Mouse (Mus musculus) heart, embryonic 10.5 days (tissue): ENCODE results near the gene Fnbp4. TPM values are rescaled to one million over a fixed set of nuclear protein-coding genes. Genes with fewer than 3 reads are reported as not detected.
A peak's percentile ranks its signal among the peaks of the same experiment; 100 is the strongest.

Source experiments
- DNase-seq: peaks from one replicate; pipeline ENCODE4 v3.0.0-alpha.2; 2017; ENCODE audit warnings: low spot score
- H3K27ac ChIP-seq: fragments of 300-500 bp; sonication (generic); 2 replicates; pipeline ENCODE4 v1.5.1; 2016; ENCODE audit warnings: mild to moderate bottlenecking
- H3K27me3 ChIP-seq: fragments of 300-500 bp; sonication (generic); 2 replicates; pipeline ENCODE4 v1.6.1; 2016; ENCODE audit warnings: mild to moderate bottlenecking; ENCODE audit not compliant: poor library complexity, insufficient read depth, severe bottlenecking
- H3K36me3 ChIP-seq: fragments of 300-500 bp; sonication (generic); 2 replicates; pipeline ENCODE4 v1.6.1; 2016; ENCODE audit warnings: mild to moderate bottlenecking, moderate library complexity
- H3K4me1 ChIP-seq: fragments of 300-500 bp; sonication (generic); 2 replicates; pipeline ENCODE4 v1.6.1; 2016; ENCODE audit warnings: mild to moderate bottlenecking
- H3K4me3 ChIP-seq: fragments of 300-500 bp; sonication (generic); 2 replicates; pipeline ENCODE4 v1.5.1; 2016; ENCODE audit warnings: mild to moderate bottlenecking, moderate library complexity
- H3K9me3 ChIP-seq: fragments of 300-500 bp; sonication (generic); 2 replicates; pipeline ENCODE4 v1.6.1; 2016; ENCODE audit warnings: mild to moderate bottlenecking, moderate library complexity
- WGBS: fragments of 180-500 bp; shearing (Covaris S2); methylation state at CpG from one replicate; pipeline ENCODE4 v1.1.7; 2016; 5-methylcytosine and 5-hydroxymethylcytosine counted together
- polyA plus RNA-seq: library from polyadenylated mRNA; unstranded; fragments of >200 nt; fragmentation: Nextera tagmentation; extraction: Ambion mirVana; gene quantifications from 2 replicates; pipeline ENCODE4 v1.2.1, GENCODE M21; 2016

Gene Fnbp4
- polyA plus RNA-seq = 71.3 and 81.8 TPM in 2 replicates

DNA sequence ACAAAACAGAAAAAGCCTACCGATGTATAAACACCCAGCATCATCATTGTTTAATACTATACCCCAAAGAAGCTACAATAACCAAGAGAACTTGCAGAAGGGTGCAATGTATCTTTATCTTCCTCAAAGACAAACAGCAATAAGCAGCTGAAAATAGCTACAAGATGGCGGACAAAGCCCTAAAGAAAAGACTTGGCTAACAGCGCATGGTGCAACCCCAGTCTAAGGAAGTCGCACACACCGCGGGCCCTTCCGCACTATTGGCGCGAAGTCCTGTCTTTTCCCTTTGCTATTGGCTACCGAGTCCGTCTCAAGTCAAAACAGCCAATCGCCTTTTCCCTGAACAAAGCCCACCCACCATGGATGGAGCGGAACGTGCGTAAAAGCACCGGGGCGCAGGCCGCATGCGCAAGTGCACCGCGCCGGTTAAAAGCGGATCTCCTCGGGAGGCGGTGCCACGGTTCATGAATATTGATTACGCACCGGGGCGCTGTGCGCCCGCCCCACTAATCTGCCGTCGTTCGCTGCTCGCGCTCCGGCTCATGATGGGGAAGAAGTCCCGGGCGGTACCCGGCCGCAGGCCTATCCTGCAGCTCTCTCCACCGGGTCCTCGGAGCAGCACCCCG lies at the start of gene Fnbp4:
Gene Fnbp4 (plus strand): TSS at position 318 of the 626 bp plus-strand sequence.
- H3K27ac ChIP-seq = peak within 1 kb of the TSS; percentile 98
- H3K4me1 ChIP-seq = peaks cover 6% of the 10 kb centered on the region; the same call in 1 of the 2 replicates
- H3K36me3 ChIP-seq = peaks cover 26% of the 10 kb centered on the region
- peak within 1 kb of the TSS; percentile 93 for H3K4me3 ChIP-seq
- peak; percentile 99 for DNase-seq
- no peaks in the 10 kb centered on the region for H3K27me3 ChIP-seq
- H3K9me3 ChIP-seq = no peaks in the 10 kb centered on the region
- WGBS = under 1% methylated on average over 44 of the region's 44 CpGs

DNA sequence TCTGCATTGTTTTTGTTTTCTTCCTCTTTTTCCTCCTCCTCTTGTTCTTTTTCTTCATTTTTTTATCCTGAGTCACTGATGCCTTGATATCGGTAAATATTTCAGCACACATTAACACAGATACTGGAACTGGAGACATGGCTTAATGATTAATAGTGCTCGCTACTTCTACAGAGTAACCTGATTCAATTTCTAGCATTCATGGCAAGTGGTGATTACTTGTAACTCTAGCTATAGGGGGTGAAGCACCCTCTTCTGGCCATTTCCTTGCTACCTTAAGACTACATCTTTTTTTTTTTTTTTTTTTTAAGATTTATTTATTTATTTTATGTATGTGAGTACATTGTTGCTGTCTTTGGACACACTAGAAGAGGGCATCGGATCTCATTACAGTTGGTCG lies 44.2 kb upstream of the Fnbp4 start:
- Histone ChIP-seq H3K27ac (no peak overlapping the region), H3K36me3 (peaks cover 99% of the 10 kb centered on the region)
- WGBS = 94% methylated on average over 4 of the region's 4 CpGs

DNA sequence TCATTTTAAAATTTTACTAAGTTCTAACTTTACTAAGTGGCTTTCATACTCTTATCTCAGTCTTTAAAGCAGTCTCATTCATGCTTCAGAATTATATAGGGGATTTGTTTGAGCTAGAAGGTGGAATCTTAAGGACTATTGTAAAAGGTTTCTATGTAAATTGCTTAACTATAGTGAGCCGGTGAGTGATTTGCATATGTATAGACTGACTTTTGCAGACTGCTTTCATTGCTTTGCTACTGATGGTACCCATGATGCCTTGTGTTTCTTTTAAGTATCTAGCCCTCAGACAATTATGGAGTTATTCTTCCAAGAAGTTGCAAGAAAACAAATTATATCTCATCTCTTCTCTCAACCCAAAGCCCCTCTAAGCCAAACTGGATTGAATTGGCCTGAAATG lies 36.6 kb upstream of the Fnbp4 start:
- Histone ChIP-seq H3K27me3 (no peaks in the 10 kb centered on the region), H3K4me1 (no peaks in the 10 kb centered on the region), H3K4me3 (no peak overlapping the region), H3K9me3 (no peaks in the 10 kb centered on the region), H3K27ac (no peak overlapping the region), H3K36me3 (peaks cover 95% of the 10 kb centered on the region)
- 89% methylated on average over 1 of the region's 1 CpGs for WGBS
- no peak for DNase-seq

More for the DNA sequence above, 44.2 kb upstream of the Fnbp4 start:
- no peak for DNase-seq
- Histone ChIP-seq H3K4me1 (no peaks in the 10 kb centered on the region), H3K9me3 (no peaks in the 10 kb centered on the region), H3K27me3 (no peaks in the 10 kb centered on the region), H3K4me3 (no peak overlapping the region)

DNA sequence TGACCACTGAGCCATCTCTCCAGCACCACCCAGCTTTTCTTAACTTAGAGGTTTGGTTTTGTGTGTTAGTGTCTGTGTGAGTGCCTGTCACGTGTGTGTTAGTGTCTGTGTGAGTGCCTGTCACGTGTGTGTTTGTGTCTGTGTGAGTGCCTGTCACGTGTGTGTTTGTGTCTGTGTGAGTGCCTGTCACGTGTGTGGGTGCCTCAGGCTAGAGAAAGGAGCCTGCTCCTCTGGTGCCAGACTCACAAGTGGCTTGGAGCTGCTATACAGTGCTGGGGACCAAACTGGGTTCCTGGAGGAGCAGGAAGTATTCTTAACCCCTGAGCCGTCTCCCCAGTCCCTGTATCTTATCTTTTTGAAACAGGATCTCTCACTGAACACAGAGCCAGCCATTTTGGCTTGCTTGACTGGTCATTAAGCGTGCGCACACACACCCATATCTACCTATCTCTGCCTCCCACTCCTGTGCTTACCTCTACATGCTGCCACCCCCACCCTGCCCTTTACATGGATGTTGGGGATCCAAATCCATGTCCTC lies 29.5 kb upstream of the Fnbp4 start:
- no peaks in the 10 kb centered on the region for H3K4me1 ChIP-seq
- DNase-seq = peak; percentile 83
- no peak overlapping the region; the same call in 1 of the 2 replicates for H3K27ac ChIP-seq
- 82% methylated on average over 7 of the region's 7 CpGs for WGBS
- no peaks in the 10 kb centered on the region for H3K9me3 ChIP-seq
- H3K27me3 ChIP-seq = no peaks in the 10 kb centered on the region
- H3K36me3 ChIP-seq = peaks cover 85% of the 10 kb centered on the region
- no peak overlapping the region for H3K4me3 ChIP-seq

DNA sequence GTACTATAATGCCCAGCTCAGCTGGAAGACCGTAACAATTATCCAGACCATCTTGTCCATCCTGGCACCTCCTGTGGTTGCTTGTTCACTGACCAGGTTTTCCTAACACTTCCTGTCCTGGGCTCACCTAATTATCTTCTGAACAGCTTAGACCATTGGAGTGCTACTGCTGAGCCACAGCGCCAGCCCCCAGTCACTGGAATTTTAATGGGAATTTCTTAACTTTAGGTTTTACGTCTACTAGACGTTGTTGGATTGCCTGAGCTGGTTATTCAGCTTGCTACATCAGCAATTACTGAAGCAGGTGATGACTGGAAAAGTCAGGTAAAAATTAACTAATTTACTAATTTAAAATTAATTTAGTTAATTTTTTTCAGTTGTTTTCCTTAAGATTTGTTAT lies 27.8 kb upstream of the Fnbp4 start:
- 92% methylated on average over 4 of the region's 4 CpGs for WGBS
- no peaks in the 10 kb centered on the region for H3K27me3 ChIP-seq
- DNase-seq = no peak
- H3K27ac ChIP-seq = no peak overlapping the region
- H3K9me3 ChIP-seq = no peaks in the 10 kb centered on the region
- H3K4me3 ChIP-seq = no peak overlapping the region
- peaks cover 87% of the 10 kb centered on the region for H3K36me3 ChIP-seq
- H3K4me1 ChIP-seq = no peaks in the 10 kb centered on the region

DNA sequence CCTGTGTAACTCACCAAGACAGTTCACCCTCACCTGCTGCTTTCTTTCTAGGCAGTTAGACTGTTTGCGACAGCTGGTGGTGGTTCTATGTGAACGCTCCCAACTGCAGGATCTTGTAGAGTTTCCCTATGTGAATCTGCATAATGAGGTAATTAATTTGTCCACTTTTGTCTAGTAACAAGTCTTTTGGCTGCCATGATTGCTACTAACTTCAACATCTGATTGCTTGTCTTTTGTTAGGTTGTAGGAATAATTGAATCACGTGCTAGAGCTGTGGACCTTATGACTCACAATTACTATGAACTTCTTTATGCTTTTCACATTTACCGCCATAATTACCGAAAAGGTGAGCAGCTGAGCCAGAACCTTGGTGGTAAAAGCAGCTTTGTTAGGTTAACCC lies 27.2 kb upstream of the Fnbp4 start:
- Histone ChIP-seq H3K4me1 (no peaks in the 10 kb centered on the region), H3K9me3 (no peaks in the 10 kb centered on the region), H3K27me3 (no peaks in the 10 kb centered on the region), H3K27ac (no peak overlapping the region), H3K4me3 (no peak overlapping the region), H3K36me3 (peaks cover 86% of the 10 kb centered on the region)
- 96% methylated on average over 5 of the region's 5 CpGs for WGBS
- DNase-seq = no peak

DNA sequence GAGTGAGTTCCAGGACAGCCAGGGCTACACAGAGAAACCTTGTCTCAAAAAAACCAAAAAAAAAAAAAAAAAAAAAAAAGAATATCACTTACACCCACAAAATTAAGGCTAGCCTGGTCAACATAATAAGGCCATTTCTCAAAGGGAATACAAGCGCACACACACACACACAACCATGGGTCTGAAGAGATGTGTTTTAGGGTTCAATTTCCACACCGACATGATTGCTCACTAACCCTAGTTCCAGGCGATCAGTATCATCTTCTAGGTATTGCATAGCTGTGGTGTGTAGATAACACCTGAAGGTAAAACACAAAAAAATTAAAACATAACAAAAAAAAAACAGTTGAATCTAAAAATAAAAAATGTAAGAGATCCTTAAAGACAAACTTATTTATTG lies 18.4 kb upstream of the Fnbp4 start:
- 94% methylated on average over 3 of the region's 3 CpGs for WGBS
- H3K4me3 ChIP-seq = no peak overlapping the region
- H3K36me3 ChIP-seq = peaks cover 98% of the 10 kb centered on the region
- no peak overlapping the region for H3K27ac ChIP-seq
- no peak for DNase-seq
- H3K4me1 ChIP-seq = no peaks in the 10 kb centered on the region
- H3K27me3 ChIP-seq = no peaks in the 10 kb centered on the region
- H3K9me3 ChIP-seq = no peaks in the 10 kb centered on the region

DNA sequence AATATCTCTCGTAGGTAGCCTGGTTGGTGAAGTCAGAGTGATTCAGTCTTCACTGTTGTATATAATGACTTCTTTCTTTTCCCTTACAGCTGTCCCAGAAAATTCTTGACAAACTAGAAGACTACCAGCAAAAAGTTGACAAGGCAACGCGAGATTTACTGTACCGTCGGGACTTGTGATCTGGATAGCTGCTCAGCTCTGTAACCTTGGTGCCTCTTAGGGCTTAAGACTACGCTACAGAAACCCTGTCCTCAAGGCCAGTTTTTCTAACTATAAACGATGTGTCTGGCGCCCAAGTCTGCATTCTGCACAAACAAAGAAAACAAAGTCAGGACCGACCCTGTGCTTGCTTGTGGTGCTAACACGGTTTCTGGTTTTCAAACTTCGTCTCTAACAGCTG lies 9.8 kb upstream of the Fnbp4 start:
- no peak overlapping the region for H3K4me3 ChIP-seq
- H3K36me3 ChIP-seq = peaks cover 84% of the 10 kb centered on the region
- H3K9me3 ChIP-seq = no peaks in the 10 kb centered on the region
- 93% methylated on average over 11 of the region's 11 CpGs for WGBS
- no peaks in the 10 kb centered on the region for H3K27me3 ChIP-seq
- H3K27ac ChIP-seq = no peak overlapping the region
- DNase-seq = no peak
- H3K4me1 ChIP-seq = no peaks in the 10 kb centered on the region

DNA sequence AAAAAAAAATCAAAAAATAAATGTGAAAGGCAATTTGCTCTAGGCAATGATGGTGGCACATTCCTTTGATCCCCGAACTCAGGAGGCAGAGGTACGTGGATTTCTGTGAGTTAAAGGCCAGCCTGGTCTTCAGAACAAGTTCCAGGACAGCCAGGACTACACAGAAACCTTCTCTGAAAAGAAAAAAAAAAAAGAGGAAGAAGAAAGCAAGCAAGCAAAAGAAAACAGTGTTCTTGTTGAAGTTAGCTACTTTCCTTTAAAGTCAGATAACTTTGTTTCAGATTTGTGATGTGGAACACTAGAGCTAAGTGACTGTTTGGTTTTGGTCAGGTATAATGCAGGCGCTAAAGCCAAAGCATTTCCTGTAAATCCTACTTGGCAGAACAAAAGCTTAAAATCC lies 6.4 kb upstream of the Fnbp4 start:
- 84% methylated on average over 3 of the region's 3 CpGs for WGBS

DNA sequence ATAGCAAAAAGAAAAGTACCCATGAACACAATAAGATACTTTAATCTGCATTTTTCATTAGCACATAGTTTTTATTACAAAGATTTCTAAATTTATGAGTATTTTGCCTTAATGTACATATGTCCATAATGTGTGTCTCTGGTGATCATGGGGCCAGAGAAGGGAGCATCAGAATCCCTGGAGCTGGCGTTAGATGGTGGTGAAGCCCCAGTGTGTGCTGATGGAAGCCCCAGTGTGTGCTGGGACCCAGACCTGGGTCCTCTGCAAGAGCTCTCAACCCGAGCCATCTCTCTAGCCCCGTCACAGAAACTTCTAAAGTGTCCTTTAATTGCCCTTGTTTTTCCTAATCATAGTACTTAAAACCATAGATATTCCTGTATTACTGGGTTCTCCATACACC lies 5.8 kb upstream of the Fnbp4 start:
- 75% methylated on average over 3 of the region's 3 CpGs for WGBS
- Histone ChIP-seq H3K27ac (no peak overlapping the region), H3K36me3 (peaks cover 44% of the 10 kb centered on the region), H3K9me3 (no peaks in the 10 kb centered on the region), H3K4me1 (no peaks in the 10 kb centered on the region), H3K4me3 (no peak overlapping the region), H3K27me3 (no peaks in the 10 kb centered on the region)
- no peak for DNase-seq

More for the DNA sequence above, 6.4 kb upstream of the Fnbp4 start:
- Histone ChIP-seq H3K9me3 (no peaks in the 10 kb centered on the region), H3K4me3 (no peak overlapping the region), H3K27ac (no peak overlapping the region), H3K36me3 (peaks cover 49% of the 10 kb centered on the region), H3K4me1 (no peaks in the 10 kb centered on the region), H3K27me3 (no peaks in the 10 kb centered on the region)
- no peak for DNase-seq

DNA sequence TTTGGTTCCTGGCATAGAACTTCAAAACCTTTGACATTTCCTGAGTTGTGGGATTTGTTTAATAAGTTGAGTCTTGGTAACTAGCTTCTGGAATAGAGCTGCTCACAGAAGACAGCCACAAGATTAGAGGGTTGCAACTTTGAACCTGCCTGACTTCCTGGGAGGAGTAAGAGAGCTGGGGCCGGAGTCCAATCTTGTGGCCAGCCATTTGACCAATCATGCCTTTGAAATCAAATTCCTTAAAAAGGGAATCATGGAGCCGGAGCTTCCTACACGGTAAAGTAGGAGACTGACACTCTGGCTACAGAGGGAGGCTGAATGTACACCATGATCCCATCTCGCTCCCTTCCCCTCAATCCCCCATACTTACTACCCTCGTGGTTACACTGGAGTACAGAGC lies 5.2 kb upstream of the Fnbp4 start:
- no peak overlapping the region for H3K27ac ChIP-seq
- no peaks in the 10 kb centered on the region for H3K27me3 ChIP-seq
- no peaks in the 10 kb centered on the region for H3K9me3 ChIP-seq
- H3K4me1 ChIP-seq = no peaks in the 10 kb centered on the region
- no peak overlapping the region for H3K4me3 ChIP-seq
- H3K36me3 ChIP-seq = peaks cover 38% of the 10 kb centered on the region
- 87% methylated on average over 5 of the region's 5 CpGs for WGBS
- no peak for DNase-seq

DNA sequence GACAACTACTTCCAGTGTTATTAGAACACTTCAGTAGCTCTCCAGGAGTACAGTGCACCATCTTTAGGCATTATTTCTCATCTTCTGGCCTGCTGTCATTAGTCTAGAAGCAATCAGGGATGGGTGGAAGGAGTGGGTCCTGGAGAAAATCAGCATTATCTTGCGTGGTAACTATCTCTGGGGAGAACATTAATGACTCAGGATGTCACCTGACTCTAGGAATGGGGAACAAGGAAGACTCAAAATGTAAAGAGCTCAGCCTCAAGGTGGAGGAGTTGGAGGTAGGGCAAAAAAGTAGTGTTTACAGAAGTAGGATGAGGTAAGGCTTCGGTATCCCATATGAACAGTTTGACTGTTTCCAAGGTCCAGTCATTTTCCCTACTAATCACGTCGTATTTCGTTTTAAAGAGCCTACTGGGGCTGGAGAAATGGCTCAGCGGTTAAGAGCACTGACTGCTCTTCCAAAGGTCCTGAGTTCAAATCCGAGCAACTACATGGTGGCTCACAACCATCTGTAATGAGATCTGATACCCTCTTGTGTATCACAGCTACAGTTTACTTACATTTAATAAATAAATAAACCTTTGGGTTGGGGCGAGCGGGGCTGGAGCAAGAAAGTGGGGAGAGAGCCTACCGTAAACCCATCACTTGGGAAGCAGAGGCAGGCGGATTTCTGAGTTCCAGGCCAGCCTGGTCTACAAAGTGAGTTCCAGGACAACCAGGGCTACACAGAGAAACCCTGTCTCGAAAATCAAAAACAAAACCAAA lies 701 bp upstream of the Fnbp4 start:
- Histone ChIP-seq H3K4me3 (peak overlapping the region; percentile 93), H3K4me1 (peaks cover 6% of the 10 kb centered on the region; the same call in 1 of the 2 replicates), H3K9me3 (no peaks in the 10 kb centered on the region), H3K27ac (peak overlapping the region; percentile 98), H3K36me3 (peaks cover 20% of the 10 kb centered on the region), H3K27me3 (no peaks in the 10 kb centered on the region)
- no peak for DNase-seq
- WGBS = 54% methylated on average over 12 of the region's 12 CpGs
